Mouse (Mus musculus) spleen, postnatal 10 days (tissue): ENCODE results near the gene Lsm12.

Experiments used
- DNase-seq, 2 experiments: peaks; one replicate each; pipeline ENCODE4 v3.0.0; 2021 to 2022; ENCODE audit warnings: low spot score in 2 of 2

Gene Lsm12

DNA sequence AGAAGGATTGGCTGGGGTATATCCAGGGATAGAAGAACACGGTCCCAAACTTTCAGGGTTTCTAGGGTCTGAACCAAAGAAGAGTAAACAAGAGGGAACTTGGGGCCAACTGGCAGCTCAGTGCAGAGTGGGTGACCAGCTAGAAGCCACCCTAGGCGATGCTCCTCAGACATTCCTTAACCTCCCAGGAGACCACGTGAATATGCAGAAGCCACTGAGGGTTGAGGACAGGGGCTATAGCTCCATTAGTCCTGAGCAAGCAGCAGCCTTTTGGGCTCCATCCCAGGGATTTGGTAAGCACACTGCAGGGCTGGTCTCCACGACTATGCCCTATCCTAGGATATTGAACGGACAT, 31.8 kb upstream of the Lsm12 start:
- DNase-seq = no peak

DNA sequence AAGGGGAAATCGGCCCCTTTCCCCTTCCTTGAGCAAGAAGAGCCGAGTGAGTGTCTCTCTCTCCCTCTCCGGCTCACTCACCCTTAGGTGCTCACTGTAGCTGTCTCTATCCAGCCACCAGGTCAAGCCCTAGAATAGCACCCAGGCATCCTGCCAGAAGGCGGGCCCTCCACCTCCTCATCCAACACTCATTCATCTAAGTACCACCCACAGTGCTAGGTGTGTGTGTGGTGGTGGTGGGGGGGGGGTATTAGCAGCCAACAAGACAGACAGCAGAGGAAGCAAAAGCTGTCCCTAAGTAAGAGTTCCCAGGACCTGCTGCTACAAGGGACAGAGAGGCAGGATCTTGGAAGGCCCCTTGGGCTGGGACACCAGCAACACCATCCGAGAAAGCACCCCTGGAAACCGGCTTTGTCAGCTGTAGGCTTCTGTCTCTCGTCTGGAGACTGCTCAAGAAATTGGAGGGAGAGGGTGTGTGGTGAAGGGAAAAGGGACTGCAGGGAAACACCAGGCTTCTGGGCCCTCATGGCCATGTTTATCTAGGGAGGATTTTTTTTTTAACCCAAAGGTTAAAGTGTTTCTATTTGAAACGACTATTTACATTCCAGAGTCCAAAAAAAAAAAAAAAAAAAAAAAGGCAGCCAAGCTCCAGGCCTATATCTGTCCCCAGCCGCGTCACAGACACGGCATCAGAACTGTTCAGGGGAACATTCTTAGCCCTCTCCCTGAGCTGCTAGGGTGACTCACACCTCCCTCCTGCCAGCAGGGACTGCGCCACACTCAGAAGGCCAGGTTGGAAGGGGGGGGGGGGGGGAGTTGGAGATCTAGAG, 31.2 kb upstream of the Lsm12 start:
- no peak for DNase-seq

DNA sequence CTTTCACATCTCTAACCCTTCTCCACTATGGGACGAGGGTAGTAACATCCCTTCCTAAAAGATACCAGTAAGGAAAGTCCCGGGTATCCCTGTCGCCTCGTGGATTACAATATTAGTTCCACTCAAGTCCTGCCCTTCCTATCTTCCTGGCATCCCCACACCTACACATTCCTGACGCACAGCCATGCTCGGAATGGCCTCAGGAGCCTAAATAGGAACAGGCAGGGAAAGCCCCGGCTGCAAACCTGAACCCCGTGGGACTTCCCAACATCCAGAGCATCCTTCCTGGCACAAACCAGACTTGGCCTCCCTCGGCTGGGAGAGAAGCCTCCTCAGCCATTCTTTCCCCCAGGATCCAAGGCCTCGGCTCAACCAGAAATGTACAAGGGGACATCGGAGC, 30.4 kb upstream of the Lsm12 start:
- no peak for DNase-seq

DNA sequence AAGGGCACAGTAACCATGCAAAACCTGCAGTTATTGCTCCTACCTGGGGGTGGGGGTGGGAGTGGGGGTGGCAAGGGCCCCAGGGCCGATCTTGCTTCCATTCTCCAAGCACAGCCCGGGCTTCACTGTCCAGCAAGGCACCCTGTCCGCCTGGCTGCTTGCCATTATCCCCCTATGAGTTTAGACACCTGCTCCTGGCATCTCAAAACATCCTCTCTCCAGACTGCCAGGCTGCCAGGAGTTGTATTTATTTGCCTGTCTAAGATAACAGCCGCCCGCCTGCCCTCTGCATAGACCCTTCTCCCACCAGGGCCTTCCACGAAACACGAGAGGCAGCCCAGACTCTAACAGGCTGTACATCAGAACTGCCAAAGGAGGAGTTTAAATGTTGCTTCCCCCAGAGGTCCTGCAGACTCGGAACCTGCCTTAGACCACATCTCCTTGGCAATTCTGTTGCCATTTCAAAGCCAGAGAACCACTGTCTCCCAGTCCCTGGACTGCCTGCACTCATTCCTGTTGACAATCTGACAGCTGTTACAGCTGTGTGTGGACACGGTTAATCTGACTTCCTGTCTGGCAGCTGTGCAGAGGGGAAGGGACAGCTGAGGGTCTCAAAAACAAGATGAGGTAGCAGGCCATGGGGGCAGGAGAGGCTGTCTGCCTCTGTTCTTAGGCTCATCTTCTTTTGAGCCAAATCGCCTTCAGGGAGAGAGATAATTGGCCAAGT, 29.5 kb upstream of the Lsm12 start:
- no peak for DNase-seq

DNA sequence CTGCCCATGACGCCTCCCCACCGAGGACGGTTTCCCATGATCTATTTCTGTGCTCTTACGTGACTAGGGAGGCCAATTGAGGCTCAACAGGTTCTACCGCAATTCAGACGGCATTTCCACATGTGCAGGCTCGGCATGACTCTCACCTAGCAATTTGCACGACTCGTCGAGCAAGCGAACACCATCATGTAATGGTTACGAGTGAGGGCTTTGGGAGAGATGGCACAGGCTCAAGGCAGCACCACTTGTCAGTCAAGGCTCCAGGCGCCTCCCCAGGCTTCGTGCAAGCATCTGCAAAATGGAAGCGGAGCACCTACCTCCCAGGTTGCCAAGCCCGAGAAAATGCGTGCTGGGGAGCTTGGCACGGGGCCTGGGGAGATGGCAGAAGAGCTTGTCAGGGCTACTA, 26.8 kb upstream of the Lsm12 start:
- peak in 1 of 2 experiments; percentile 10 for DNase-seq

DNA sequence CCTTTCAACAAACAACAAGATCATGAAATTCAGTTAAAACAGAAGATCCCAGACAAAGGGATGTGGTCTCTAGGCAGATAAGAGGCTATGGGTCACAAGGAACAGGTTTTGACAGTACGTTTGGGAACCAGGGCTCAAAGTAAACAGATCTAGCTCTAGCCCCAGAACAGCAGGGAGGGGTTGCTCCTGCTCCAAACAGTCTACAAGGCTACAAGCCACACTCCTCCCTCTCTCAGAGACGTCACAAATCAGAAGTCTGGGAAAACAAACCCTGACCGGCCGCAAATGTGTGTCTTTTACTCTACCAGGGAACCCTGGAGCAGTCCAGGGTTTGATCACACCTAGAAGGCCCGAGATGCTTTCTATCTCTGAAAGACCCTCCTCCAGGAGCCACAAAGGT, 25.9 kb upstream of the Lsm12 start:
- DNase-seq = no peak

DNA sequence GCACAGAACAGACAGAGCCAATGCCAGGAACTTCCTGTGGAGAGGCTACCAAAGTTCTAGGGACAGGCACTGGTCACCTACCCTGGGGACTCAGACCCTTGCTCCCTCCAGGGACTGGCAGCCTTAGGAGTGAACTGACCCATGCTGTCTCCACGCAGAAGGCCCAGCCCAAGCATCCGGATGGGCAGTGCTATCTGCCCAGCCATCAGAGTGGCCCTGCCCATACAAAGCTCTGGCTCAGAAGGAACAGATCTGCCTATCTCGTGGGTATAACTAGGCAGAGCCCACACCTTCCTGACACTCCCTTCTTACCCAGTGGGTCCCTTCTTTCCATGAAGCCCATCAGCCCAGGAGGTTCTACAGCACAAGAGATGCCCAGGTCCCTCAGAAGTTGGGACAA, 25.1 kb upstream of the Lsm12 start:
- DNase-seq = no peak

DNA sequence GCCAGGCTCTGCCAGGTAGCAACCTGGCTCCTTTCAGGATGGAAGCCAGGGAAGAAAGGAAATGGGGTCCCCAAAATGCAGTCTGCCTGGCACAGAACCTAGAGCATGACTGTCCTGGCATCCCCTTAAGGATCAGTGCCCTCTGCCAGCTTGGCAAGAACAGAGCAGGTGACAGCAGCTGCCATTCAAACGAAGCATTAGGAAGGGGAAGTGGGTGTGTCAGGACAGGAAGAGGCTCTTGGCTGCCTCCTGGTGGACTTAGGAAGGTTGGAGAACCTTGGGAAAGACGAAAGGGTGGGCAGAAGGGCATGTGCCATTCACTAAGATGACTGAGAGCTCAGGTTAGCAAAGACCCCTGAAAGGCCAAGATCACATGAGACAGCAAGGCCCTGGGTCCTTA, 24.6 kb upstream of the Lsm12 start:
- DNase-seq = peak in 1 of 2 experiments; percentile 54

DNA sequence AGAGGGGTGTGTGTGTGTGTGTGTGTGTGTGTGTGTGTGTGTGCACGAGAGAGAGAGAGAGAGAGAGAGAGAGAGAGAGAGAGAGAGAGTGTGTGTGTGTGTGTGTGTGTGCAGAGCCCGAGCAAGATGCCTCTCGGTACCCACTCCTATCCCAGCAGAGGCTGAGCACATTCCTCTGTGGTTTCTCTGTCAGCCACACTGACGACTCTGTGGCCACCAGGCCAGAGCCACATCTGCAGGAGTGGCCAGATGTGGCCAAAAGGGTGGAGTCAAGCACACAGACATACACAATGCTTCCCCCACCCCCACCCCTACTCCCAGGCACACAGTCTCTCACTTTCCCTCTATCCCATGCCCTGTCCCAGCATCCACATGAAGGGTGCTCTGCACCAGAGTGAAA, 23.8 kb upstream of the Lsm12 start:
- DNase-seq = no peak

DNA sequence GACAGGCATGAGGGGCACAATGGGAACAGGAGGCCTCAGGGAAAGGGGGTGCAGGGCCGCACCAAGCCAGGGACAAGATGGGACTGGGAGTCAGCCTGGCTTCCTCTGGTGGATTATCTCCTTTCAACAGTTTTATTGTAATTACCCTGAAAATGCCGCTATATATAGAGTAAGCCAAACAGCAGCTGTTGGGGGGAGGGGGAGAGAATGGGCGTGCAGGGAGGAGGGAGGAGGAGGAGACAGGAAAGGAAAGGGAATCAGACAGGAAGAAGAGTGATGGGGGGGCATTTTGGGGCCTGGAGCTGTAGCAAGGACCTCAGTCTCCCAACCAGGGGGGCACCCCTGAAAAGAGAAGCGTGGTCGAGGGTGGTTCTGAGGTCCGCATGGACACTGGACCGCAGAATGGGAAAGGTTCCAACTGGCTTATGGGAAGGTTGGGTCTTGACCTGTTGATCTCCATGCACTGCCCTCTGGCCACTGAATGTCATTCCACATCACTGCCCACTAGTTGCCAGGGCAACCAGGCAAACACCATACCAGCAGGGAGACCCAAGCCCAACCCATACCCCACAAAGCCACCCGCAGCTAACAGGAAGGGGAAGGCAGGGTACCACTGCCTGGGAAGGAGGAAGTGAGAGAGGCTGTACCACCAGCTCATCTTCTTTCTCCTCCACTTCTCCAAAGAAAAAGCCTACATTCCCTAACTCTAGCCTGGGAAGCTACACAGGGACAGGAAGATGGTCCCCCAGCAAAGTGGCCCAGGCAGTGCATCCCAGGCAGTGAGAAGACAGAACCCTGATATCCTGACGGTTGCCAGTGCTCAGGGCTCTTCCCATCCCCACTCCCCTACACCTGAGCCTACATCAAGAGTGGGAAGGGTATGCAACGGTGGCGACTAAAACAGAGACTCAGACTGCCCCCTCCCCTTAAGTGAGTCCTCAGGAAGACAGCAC, 23.0 kb upstream of the Lsm12 start:
- no peak for DNase-seq

DNA sequence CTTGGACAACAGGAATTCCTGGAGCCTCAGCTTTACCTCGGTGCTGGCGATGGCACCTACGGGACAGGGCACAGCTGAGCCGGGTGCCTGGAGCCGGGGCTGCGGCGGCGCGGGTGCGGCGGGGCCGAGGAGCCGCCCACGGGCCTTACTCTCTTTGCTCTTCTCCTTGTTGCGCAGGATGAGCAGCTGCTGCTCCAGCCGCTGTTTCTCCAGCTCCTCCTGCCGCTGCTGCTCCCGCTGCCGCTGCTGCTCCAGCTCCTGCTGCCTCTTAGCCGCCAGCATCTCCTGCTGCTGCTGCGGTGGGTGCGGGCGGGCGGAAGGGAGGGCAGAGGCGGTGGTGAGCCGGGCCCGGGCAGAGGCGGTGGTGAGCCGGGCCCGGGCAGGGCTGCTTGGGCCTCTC, 21.4 kb upstream of the Lsm12 start:
- no peak for DNase-seq

DNA sequence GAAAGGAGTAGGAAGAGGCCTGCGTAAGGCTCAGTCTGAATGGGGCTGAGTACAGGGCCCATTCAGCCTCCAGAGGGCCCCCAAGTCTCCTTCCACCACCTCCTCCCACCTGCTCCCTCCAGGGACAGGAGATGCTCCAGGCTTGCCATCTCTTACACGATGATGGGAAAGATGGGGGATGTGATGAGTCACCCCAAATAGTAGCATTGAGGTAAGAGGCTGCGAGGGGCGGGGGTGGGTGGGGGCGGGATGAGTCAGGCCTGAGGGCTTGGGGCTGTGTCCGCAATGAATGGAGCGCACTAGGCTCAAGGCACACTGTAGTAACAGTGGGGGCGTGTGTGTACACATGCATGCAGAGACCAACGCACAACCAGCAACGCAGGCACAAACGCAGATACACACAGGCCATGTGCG, 16.3 kb upstream of the Lsm12 start:
- no peak for DNase-seq

DNA sequence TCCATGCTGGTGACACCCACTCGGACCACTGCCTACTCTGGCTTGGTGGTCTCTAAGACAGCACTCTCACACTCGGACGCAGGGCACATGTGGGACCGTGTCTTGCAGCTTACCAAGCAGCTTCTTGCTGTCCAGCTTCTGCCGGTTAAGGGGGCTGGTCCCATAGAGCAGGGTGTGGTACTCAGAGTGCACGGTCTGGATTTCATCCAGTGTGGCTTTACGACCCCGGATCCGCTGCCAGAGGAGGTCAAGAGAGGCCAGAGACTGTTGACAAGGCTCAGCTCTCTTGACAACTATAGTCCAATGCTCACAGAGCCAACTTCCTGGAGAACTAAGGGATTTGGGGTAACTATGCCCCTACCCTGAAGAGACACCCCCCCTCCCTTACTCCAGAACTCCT, 14.8 kb upstream of the Lsm12 start:
- DNase-seq = no peak

DNA sequence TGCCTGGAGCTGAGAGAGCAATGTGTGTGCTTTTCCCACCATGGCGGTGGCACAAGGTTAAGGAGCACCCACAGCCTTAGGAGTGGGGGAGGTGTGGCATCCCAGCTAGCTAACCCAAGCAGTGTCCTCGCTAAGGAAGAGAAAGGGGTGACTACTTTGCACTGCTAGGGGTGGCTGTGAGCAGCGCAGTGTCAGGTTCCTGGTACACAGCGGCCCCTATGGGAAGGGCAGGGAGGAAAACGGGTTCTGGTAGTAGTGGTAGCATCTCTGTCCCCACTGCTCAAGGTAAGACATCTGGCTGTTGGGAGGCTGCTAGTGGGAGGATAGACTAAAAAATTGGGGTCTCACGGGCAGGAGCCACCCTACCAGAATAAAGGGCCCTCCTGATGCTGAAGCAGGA, 13.1 kb upstream of the Lsm12 start:
- no peak for DNase-seq

DNA sequence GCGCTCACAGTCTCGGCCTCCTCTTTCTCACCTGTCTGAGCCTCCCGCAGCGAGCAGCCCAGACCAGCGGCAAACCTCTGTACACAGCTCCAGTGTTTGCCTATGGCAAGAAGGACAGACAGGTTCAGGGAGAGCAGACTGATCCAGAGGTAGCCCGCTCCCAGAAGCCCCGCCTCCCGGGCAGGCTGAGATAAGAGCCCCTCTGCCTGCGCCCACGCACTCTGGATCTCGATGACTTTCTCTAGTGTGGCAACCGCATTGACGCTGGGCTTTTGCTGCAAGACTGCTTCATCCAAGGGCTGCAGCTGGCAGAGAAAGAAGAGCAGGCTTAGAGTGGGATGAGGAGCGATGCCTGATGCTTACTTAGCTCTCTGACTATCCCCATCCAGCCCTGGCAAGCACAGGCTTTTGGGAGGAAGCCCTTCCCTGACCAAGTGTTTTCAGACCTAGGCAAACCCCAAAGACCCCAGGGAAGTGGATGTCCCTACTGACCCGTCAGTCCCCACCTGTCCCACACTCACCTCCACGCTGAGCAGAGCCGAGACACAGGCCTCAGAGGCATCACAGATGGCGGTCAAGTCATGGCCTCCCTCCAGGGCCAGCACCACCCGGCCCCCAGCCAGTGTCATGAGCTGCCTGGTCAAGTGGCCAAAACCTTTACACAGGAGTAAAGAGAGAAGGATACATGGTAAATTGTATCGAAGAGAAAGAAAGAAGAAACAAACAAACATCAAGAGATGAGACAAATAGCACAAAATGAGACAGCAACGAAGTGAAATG, 11.1 kb upstream of the Lsm12 start:
- DNase-seq = no peak

DNA sequence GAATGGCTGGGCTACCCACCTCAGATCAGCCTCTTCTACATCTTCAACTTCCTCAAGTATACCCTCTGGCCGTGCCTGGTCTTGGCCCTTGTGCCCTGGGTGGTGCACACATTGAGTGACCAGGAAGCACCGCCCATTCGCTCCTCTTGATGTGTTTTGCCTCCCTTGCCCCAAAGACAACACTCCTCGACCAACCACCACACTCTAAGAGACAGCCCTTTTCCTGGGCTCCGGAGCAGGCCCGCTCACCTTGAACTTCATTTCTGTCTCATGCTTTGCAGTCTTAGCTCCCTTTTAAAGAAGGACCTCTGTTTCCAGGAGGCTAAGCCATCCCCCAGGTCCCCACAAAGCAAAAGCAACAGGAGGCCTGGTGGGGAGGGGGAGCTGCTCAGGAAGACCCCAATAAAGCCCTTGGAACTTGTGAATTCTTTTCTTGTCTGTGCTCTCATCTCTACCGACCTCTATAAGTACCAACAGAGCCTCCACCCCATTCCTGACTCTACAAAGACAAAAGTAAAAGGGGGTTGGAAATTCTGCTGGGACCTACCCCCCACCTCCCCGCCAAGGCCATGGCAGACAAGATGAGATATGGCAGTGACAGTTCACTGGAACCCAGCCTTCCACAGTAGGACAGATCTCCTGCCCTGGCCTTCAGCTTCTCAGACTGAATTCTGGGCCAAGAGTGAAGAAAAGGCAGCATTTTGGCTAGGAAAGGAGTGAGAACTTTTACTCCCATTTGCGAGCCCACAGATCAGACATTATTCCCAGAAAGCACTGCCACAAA, 8.8 kb upstream of the Lsm12 start:
- no peak for DNase-seq

DNA sequence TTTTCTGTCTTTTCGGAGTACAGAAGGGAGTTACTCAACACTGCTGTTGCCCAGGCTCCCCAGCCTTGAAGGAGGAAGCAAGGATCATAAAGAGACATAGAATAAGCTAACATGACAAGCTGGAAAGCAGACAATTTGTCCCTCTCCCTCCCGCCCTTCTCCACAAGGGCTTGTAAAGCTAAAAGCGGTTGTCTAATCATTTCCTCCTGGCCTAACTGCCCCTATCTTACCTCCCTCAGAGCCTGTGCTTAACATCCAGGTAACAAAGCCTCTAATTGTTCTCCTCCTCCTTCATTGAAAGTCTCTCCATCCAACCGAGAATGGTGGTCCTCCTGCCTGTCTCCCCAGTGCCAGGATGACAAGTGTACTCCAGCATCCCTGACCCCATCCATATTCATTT, 5.8 kb upstream of the Lsm12 start:
- no peak for DNase-seq

DNA sequence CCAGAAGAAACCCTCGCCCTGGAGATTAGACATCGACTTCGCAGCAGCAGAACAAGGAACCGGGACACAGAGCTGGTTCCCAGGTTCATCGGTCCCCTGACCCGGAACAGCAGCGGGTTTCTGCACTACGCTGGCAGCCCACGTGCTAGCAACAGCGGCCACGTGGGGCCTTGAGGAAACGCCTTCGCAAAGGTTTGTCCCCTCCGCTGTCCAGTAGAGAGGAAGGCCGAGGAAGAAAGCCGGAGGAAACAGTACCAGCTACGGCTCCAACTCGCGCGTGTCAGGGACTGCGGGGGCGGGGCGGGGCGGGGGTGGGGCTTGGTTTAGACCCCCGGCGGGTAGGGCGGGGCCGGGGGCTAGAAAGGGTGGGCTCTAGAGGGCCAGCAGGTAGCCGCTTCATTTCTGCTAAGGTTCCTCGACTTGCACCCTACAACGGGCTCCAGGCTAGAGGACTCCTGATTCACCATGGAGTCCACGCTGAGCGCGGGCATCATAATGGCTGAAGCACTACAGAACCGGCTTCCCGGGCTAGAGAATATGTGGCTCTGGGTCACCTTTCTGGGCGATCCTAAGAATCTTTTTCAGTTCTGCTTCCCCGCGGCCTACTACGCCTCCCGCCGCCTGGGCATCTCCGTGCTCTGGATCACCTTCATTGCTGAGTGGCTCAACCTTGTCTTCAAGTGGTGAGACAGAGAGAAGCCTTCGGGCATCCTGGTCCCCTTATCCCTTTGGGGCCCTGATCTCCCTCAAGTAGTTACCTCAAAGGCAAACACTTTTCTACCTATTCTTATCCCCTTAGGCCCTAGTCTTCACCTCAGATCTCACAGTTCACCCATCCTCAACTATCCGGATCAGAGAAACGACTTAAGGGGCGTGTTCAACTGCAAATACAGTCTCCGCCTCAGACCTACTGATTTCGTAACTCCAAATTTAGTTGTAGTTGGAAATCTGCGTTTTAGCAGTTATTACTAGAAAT, 4.7 kb upstream of the Lsm12 start, which contains the start of gene G6pc3:
Gene G6pc3, plus strand, starts transcription at position 160 of the 976 bp plus-strand sequence.
- peak; percentile 66 to 88 for DNase-seq

DNA sequence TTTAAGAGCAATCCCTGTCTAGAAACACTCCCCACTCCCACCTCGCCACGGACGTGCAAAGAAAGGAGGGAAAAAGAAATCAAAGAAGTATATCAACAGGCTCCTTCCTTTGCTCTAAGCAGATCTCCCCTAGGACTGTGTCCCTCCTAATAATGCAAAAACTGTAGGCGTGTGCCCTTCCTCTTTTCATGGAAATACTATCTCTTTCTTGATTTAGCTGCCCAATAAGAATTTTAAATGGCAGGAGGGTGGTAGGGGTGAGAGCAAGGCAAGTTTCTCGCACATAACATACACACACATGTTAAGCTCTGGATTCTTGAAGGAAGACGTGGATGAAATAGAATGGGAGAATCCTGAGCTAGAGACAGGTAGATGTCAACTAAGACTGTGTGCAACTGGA, 3.9 kb upstream of the Lsm12 start:
- no peak for DNase-seq
